In genomic region chr9:65672996-65673395, GRCm38 (mm10) we compare ENCODE assay signal across 10 mouse cellular contexts. TPM values are rescaled to one million over a fixed set of nuclear protein-coding genes. Genes with fewer than 3 reads are reported as not detected.
DNase-seq lines count a peak whose midpoint lies in the region; ATAC-seq and TF ChIP-seq lines count a peak whose summit lies in the region.
"Had no signal": no experiment of that assay in that cellular context is flagged by ENCODE, and none has a peak within 500 bp of the region (broad histone marks: within the 10 kb centered on the region; RNA-seq: fewer than 3 reads in every experiment).

No protein-coding gene starts in this region.

- TF ChIP-seq EP300 in heart, postnatal 0 days (IDR thresholded peaks at IDR 0.05; ENCODE audit: low read depth), result no peak

- 65% methylated on average over 11 of the region's 11 CpGs for WGBS in intestine, embryonic 16.5 days
- WGBS in intestine, postnatal 0 days, result 64% methylated on average over 11 of the region's 11 CpGs
- 15% methylated on average over 11 of the region's 11 CpGs for WGBS in heart, postnatal 0 days
- 65% methylated on average over 11 of the region's 11 CpGs for WGBS in limb, embryonic 14.5 days
- 72% methylated on average over 11 of the region's 11 CpGs for WGBS in liver, embryonic 12.5 days (ENCODE audit: insufficient replicate concordance)

- H3K36me3 ChIP-seq in intestine, embryonic 16.5 days (ENCODE audit: control insufficient read depth, insufficient read depth, low read length), result no peaks in the 10 kb centered on the region
- no peaks in the 10 kb centered on the region for H3K36me3 ChIP-seq in intestine, postnatal 0 days (ENCODE audit: control insufficient read depth, insufficient read depth)
- H3K36me3 ChIP-seq in heart, postnatal 0 days (replicated peaks; ENCODE audit: control insufficient read depth, insufficient read depth, low read length), result no peaks in the 10 kb centered on the region
- no peaks in the 10 kb centered on the region for H3K36me3 ChIP-seq in limb, embryonic 14.5 days (ENCODE audit: control insufficient read depth, insufficient read depth, low read length)
- H3K36me3 ChIP-seq in liver, embryonic 12.5 days, result no peaks in the 10 kb centered on the region

- DNase-seq in adipocyte (ENCODE audit: low spot score), result peak; percentile 60
- DNase-seq in heart, postnatal 0 days (ENCODE audit: low spot score), result peak; percentile 77
- DNase-seq in limb, embryonic 14.5 days (ENCODE audit: low spot score), result no peak
- no peak for DNase-seq in ovary, postnatal 10 days (ENCODE audit: low spot score)
- no peak for DNase-seq in spleen, adult 18-20 months
- DNase-seq: adrenal gland, adult 2 months; thymus, postnatal 4 days had no signal

- H3K9ac ChIP-seq in intestine, embryonic 16.5 days (ENCODE audit: low read depth, low read length), result no peak overlapping the region
- H3K9ac ChIP-seq in intestine, postnatal 0 days (ENCODE audit: low read depth, low read length), result no peak overlapping the region
- H3K9ac ChIP-seq in heart, postnatal 0 days (replicated peaks; ENCODE audit: low read depth, low read length), result no peak overlapping the region
- H3K9ac ChIP-seq in limb, embryonic 14.5 days (ENCODE audit: low read depth, low read length, severe bottlenecking), result peak overlapping the region; percentile 4; the same call in 1 of the 2 replicates
- no peak overlapping the region for H3K9ac ChIP-seq in liver, embryonic 12.5 days

- H3K27me3 ChIP-seq in intestine, embryonic 16.5 days (replicated peaks; ENCODE audit: control insufficient read depth, insufficient read depth, low read length), result no peaks in the 10 kb centered on the region
- H3K27me3 ChIP-seq in intestine, postnatal 0 days (replicated peaks; ENCODE audit: control insufficient read depth, insufficient read depth, low read length), result no peaks in the 10 kb centered on the region
- no peaks in the 10 kb centered on the region for H3K27me3 ChIP-seq in heart, postnatal 0 days (ENCODE audit: control insufficient read depth, insufficient read depth, low read length)
- H3K27me3 ChIP-seq in limb, embryonic 14.5 days (ENCODE audit: control insufficient read depth, insufficient read depth, low read length), result no peaks in the 10 kb centered on the region
- no peaks in the 10 kb centered on the region for H3K27me3 ChIP-seq in liver, embryonic 12.5 days (replicated peaks)

- no peak overlapping the region for H3K4me3 ChIP-seq in intestine, embryonic 16.5 days (ENCODE audit: low read length)
- H3K4me3 ChIP-seq in intestine, postnatal 0 days (ENCODE audit: low read depth, low read length), result no peak overlapping the region
- H3K4me3 ChIP-seq in heart, postnatal 0 days (ENCODE audit: low read depth, low read length), result no peak overlapping the region
- H3K4me3 ChIP-seq in limb, embryonic 14.5 days (replicated peaks; ENCODE audit: low read length), result no peak overlapping the region
- no peak overlapping the region for H3K4me3 ChIP-seq in liver, embryonic 12.5 days

- no peaks in the 10 kb centered on the region for H3K9me3 ChIP-seq in intestine, embryonic 16.5 days (ENCODE audit: control insufficient read depth, low read length)
- no peaks in the 10 kb centered on the region for H3K9me3 ChIP-seq in intestine, postnatal 0 days (ENCODE audit: control insufficient read depth)
- no peaks in the 10 kb centered on the region for H3K9me3 ChIP-seq in heart, postnatal 0 days (replicated peaks; ENCODE audit: control insufficient read depth, low read length)
- no peaks in the 10 kb centered on the region for H3K9me3 ChIP-seq in limb, embryonic 14.5 days (ENCODE audit: control insufficient read depth, low read length)
- no peaks in the 10 kb centered on the region for H3K9me3 ChIP-seq in liver, embryonic 12.5 days (replicated peaks)

- no peak for TF ChIP-seq CTCF in intestine, postnatal 0 days (IDR thresholded peaks at IDR 0.05; ENCODE audit: low read depth)
- TF ChIP-seq CTCF in heart, postnatal 0 days (IDR thresholded peaks at IDR 0.05; ENCODE audit: low read depth), result no peak

- no peak for ATAC-seq in intestine, embryonic 16.5 days
- no peak for ATAC-seq in intestine, postnatal 0 days
- 0 out of 2 replicates have a peak, but pooled peaks have one; percentile 3 for ATAC-seq in heart, postnatal 0 days (ENCODE audit: insufficient read depth, low read depth)
- no peak for ATAC-seq in limb, embryonic 14.5 days (ENCODE audit: low FRiP score, low read depth)
- no peak for ATAC-seq in liver, embryonic 12.5 days

- peaks cover 16% of the 10 kb centered on the region for H3K4me1 ChIP-seq in intestine, embryonic 16.5 days (ENCODE audit: control insufficient read depth, insufficient read depth, low read length)
- 0 out of 2 replicates have a peak, but pooled peaks cover 11% of the 10 kb centered on the region for H3K4me1 ChIP-seq in intestine, postnatal 0 days (replicated peaks; ENCODE audit: control insufficient read depth, insufficient read depth, low read length)
- peaks cover 13% of the 10 kb centered on the region for H3K4me1 ChIP-seq in heart, postnatal 0 days (ENCODE audit: control insufficient read depth, insufficient read depth)
- H3K4me1 ChIP-seq in limb, embryonic 14.5 days (ENCODE audit: control insufficient read depth, insufficient read depth, low read length), result peaks cover 14% of the 10 kb centered on the region
- peaks cover 30% of the 10 kb centered on the region for H3K4me1 ChIP-seq in liver, embryonic 12.5 days

- 0 out of 2 replicates have a peak overlapping the region, but pooled peaks have one; percentile 8 for H3K27ac ChIP-seq in intestine, embryonic 16.5 days (ENCODE audit: low read length)
- H3K27ac ChIP-seq in intestine, postnatal 0 days (ENCODE audit: low read depth, low read length), result no peak overlapping the region
- H3K27ac ChIP-seq in heart, postnatal 0 days (ENCODE audit: low read depth), result peak overlapping the region; percentile 78
- H3K27ac ChIP-seq in limb, embryonic 14.5 days (replicated peaks; ENCODE audit: low read depth, low read length), result peak overlapping the region; percentile 72
- no peak overlapping the region for H3K27ac ChIP-seq in liver, embryonic 12.5 days

- H3K4me2 ChIP-seq in intestine, embryonic 16.5 days (ENCODE audit: low read depth, low read length), result no peak overlapping the region
- H3K4me2 ChIP-seq in intestine, postnatal 0 days (replicated peaks; ENCODE audit: low read depth), result no peak overlapping the region
- H3K4me2 ChIP-seq in heart, postnatal 0 days (ENCODE audit: low read depth, low read length), result 0 out of 2 replicates have a peak overlapping the region, but pooled peaks have one; percentile 2
- H3K4me2 ChIP-seq in limb, embryonic 14.5 days (replicated peaks; ENCODE audit: low read depth, low read length, severe bottlenecking), result no peak overlapping the region
- no peak overlapping the region for H3K4me2 ChIP-seq in liver, embryonic 12.5 days

- no peak for TF ChIP-seq POLR2A in limb, embryonic 14.5 days (IDR thresholded peaks at IDR 0.05; ENCODE audit: borderline replicate concordance, extremely low read depth, insufficient read depth, insufficient read length)

RNA-seq across cellular contexts. Expression of gene Oaz2, which starts 5.2 kb away (rescaled TPM):
- polyA plus RNA-seq in intestine, embryonic 16.5 days (2015; fragmentation: Nextera tagmentation; extraction: Ambion mirVana), result 185 and 188 TPM in 2 replicates
- 141 and 152 TPM in 2 replicates for polyA plus RNA-seq in intestine, postnatal 0 days (2015; fragmentation: Nextera tagmentation; extraction: Ambion mirVana)
- total RNA-seq in heart, postnatal 0 days (2014; rRNA removed; ENCODE audit: low replicate concordance), result 317 and 350 TPM in 2 replicates
- 293 TPM in 2 replicates for polyA plus RNA-seq in heart, postnatal 0 days (2015; fragmentation: Nextera tagmentation; extraction: Ambion mirVana)
- polyA plus RNA-seq in limb, embryonic 14.5 days (2012; rRNA removed), result 199 and 250 TPM in 2 replicates
- polyA plus RNA-seq in limb, embryonic 14.5 days (2014; fragmentation: Nextera tagmentation; extraction: Ambion mirVana), result 221 and 260 TPM in 2 replicates
- 70.3 and 71.0 TPM in 2 replicates for polyA plus RNA-seq in liver, embryonic 12.5 days (2016; fragmentation: Nextera tagmentation; extraction: Ambion mirVana)

RNA-seq across cellular contexts. Expression of gene Rbpms2, which starts 43.5 kb away (rescaled TPM):
- polyA plus RNA-seq in intestine, embryonic 16.5 days (2015; fragmentation: Nextera tagmentation; extraction: Ambion mirVana), result 21.2 and 23.1 TPM in 2 replicates
- polyA plus RNA-seq in intestine, postnatal 0 days (2015; fragmentation: Nextera tagmentation; extraction: Ambion mirVana), result 21.4 and 22.1 TPM in 2 replicates
- total RNA-seq in heart, postnatal 0 days (2014; rRNA removed; ENCODE audit: low replicate concordance), result 94.5 and 121 TPM in 2 replicates
- 108 and 117 TPM in 2 replicates for polyA plus RNA-seq in heart, postnatal 0 days (2015; fragmentation: Nextera tagmentation; extraction: Ambion mirVana)
- 19.3 and 31.9 TPM in 2 replicates for polyA plus RNA-seq in limb, embryonic 14.5 days (2012; rRNA removed)
- polyA plus RNA-seq in limb, embryonic 14.5 days (2014; fragmentation: Nextera tagmentation; extraction: Ambion mirVana), result 10.3 and 13.8 TPM in 2 replicates
- 19.2 and 19.3 TPM in 2 replicates for polyA plus RNA-seq in liver, embryonic 12.5 days (2016; fragmentation: Nextera tagmentation; extraction: Ambion mirVana)

Comparison
In these comparisons a context has a peak if more than half of its experiments do, and no peak if none do; other contexts are left out.
1. H3K27ac ChIP-seq: peak in intestine, embryonic 16.5 days (single experiment), heart, postnatal 0 days (single experiment) and limb, embryonic 14.5 days (single experiment); none in intestine, postnatal 0 days (single experiment) and liver, embryonic 12.5 days (single experiment).
2. DNase-seq: peak in adipocyte (single experiment) and heart, postnatal 0 days (single experiment); none in limb, embryonic 14.5 days (single experiment), ovary, postnatal 10 days (single experiment) and spleen, adult 18-20 months (0 of 2).